Mouse (Mus musculus) thymus, postnatal 25 days (tissue): ENCODE results near the gene Mfsd4b4.
"Not testable (repeated sequence)": the region's sequence is repeated elsewhere in the genome, so short reads cannot be mapped to it uniquely, and the experiment has no call there.

Experiments used
- DNase-seq: peaks from one replicate; pipeline ENCODE4 v3.0.0; 2022

Mfsd4b4 gene

DNA sequence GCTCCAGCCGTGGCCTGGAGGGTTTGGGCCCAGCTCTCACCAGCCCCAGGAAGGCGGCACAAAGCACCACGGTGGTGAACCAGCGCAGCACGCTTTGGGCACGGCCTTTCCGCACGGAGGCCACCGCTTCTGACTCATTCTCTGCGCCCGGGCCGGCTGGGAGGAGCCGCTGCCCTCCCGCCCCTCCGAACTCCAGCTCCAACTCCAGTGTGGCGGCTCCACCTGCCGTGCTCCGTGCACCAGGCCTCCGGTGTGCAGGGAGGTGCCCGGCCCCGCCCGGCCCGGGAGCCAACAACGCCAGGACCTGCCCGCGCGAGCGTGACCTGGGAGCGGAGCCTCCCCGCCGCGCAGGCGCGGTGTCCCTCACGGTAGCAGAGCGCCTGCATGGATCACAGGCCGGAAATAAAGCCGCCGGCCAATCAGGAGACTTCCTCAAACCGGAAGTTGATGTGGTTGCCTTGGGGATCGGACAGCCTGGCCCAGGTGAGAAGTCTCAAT is at the start of gene Mfsd4b4:
Gene Mfsd4b4 (minus strand): TSS at position 365 of the 498 bp plus-strand sequence.
- peak; percentile 83 for DNase-seq

DNA sequence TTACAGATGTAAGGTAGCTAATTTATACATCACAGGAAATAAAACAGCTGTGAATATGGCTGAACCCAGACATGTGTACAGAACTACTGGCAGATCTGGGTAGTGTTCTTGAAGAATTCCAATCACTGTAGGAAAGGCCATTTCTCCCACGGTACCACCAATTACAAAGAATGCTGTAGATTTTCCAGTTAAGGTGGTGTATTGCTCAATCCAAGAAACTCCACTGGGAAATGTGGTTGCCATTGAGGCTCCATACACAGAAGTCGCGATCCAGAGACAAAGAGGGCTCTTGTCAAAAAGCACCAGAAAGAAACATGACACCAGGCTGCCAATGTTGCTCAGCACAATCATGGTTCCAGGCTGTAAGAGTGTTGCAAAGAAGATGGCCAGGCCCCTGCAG is 48.2 kb upstream of the Mfsd4b4 start:
- not testable (repeated sequence) for DNase-seq

- no peak for DNase-seq
Observed at GRCm38 (mm10) chr10:39936553-39936952, 37.5 kb upstream of the Mfsd4b4 start.

- peak; percentile 14 for DNase-seq
Observed at GRCm38 (mm10) chr10:39926616-39927139, 27.6 kb upstream of the Mfsd4b4 start, which contains the start of gene Mfsd4b2. Gene Mfsd4b2, minus strand, starts transcription at chr10:39926923.

DNA sequence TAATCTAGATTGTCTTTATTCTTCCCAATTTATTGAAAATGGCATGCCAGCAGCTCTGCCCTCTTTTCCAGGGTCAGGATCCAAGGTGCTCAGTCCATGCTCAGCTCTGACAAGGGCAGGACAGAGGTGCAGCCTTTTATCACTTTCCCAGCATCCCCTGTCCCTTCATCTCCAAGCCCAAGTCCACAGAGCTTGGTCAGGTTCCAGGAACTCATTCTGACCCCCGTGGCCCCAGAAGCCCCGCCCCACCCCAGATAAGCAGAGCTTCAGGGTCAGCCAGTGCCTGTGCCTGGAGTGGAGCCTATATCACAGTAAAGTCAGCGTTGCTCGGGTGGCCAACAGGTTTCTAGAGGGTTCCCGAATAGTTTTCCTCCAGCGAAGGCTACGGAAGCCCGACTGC is 25.5 kb upstream of the Mfsd4b4 start:
- DNase-seq = not testable (repeated sequence)

GRCm38 (mm10) chr10:39912616-39913015 is 13.6 kb upstream of the Mfsd4b4 start:
- DNase-seq = no peak

- no peak for DNase-seq
Observed at GRCm38 (mm10) chr10:39908768-39909441, 9.9 kb upstream of the Mfsd4b4 start.

DNA sequence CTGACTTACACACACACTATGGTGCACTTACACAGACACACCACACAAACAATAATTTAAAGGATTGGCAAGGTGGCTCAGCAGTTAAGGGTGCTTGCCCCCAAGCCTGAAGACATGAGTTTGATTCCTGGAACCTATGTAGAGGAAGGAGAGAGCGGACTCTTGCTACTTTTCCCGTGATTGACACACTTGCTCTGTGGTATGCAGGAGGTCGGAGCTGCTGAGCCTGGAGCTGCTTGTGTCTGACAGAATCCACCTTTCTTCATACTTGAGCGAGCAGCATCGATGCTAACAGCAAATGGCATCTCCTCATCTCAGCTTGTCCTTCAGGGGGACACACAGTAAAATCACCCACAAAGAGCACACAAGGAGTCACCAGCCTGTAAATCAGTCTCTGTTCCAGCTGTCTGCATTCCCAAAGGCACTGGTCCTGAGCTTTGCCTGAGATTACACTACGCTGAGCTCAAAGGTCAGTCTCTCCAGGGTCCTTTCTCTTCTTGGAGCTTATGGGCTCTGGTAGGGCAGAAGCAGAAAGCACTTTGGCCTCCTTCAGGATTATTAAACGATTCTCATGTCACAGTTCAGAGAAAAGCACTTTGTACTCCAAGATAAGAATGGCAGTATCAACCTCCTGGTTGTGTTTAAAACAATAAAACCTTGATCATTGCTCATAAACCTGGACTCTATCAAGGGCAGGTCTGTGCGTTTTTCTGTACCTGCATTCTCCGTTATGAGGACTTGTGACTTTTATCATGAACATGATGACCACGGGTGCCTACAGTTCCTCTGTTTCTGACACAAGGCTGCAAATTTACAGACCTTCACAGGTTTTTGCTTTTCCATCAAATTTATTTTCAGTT is 8.0 kb upstream of the Mfsd4b4 start:
- no peak for DNase-seq

DNA sequence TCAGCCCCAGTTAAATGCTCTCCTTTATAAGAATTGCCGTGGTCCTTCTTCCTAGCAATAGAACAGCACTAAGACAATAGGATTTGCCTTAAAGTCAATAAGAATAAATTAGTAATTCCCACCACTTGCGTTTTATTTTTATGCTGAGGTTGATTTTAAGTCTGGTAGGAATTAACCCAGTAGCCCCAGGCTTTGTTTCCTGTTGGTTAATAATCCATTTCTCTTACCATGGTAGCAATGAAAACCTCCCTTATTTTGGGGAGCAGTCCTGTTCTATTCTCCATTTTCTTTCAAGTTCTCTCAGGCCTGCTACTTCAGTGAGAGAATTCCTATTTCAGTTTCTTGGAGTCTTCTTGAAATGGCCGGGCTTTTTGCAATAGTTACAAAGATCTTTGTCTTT is 5.2 kb upstream of the Mfsd4b4 start:
- no peak for DNase-seq

DNA sequence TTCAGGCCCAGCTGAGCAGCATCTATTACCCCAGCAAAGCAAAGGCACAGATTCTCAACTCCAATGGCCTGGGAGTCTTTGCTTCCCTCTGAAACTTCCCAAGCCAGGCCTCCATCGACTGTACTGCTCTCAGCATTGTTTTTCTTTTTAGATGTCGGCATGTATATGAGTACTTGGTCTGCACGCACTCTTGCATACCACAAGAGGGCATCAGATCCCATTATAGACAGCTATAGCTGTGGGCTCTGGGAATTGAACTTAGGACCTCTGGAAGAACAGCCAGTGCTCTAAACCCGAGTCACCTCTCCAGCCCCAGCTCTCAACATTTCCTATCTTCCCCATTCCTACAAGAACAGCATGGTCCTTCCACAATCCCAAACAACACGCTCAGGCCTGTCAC is 2.5 kb downstream of the Mfsd4b4 start:
- no peak for DNase-seq

DNA sequence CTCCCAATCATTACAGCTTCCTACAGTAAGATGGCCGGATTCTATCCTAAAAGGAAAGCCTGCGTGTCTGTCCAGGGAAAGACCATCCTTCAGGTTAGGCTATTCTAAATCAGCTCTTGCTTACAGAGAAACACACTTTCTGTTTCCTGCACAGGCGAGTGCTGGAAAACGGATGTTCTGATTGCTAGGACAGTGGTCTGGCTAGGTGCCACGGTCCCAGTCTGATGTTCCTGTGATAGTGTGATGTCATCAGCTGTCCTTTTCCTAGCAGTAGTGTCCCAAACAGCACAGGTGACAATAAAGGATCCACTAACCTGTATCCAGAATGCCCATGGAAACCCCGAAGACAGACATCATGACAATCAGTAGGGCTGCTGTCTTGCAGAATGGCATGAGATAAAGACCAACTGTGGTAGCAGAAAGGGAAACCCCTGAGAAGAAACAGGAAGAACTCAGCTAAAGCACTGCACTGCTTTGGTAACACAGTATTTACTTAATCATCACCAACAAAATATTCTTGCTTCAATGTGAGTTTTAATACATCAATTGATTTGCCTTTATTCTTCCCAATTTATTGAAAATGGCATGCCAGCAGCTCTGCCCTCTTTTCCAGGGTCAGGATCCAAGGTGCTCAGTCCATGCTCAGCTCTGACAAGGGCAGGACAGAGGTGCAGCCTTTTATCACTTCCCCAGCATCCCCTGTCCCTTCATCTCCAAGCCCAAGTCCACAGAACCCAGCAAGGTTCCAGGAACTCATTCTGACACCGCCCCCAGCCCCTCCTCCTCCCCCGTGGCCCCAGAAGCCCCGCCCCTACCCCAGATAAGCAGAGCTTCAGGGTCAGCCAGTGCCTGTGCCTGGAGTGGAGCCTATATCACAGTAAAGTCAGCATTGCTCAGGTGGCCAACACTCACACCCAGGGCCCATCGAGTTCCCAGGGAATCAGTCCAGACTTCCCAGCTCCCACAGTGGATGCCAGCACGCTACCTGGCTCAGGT is 5.0 kb downstream of the Mfsd4b4 start:
- DNase-seq = no peak

DNA sequence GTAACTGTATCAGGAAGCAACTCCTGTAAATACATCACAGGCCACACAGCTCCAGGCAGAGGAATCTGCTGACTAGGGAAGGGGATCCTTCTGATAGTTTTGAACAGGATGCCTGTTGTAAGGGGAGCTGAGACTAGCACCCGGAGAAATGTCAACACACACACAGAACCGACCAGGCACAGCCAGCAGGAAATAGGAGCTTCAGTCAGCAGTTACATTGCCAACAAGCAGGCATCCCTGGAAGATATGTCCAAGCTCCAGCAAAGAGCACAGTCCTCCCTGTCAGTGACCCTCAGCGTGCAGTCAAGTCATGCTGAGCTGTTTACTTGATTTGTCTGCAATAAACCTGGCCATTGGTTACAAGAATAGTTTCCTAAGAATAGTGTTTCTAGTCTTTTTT is 10.4 kb downstream of the Mfsd4b4 start:
- DNase-seq = no peak

DNA sequence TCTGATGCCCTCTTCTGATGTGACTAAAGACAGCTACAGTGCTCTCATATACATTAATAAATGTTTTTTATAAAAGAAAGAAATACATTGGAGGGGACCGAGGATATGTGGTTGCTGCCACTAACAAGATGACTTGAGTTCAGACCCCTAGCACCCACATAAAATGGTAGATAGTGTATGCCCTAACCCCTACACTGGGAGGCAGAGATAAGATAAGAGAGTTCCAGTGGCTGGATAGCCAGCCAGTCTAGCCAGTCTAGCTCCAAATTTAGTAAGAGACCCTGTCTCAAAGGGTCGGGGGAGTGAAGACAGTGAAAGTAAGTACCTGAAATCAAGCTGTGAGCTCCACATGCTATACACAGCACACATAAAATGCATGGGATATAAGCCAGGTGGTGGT is 33.5 kb downstream of the Mfsd4b4 start:
- DNase-seq = no peak

- no peak for DNase-seq
Observed at GRCm38 (mm10) chr10:39842621-39843020, 56.4 kb downstream of the Mfsd4b4 start.
